Mouse (Mus musculus): Measurements from ENCODE around the gene Nfia.

Gene Nfia

DNA sequence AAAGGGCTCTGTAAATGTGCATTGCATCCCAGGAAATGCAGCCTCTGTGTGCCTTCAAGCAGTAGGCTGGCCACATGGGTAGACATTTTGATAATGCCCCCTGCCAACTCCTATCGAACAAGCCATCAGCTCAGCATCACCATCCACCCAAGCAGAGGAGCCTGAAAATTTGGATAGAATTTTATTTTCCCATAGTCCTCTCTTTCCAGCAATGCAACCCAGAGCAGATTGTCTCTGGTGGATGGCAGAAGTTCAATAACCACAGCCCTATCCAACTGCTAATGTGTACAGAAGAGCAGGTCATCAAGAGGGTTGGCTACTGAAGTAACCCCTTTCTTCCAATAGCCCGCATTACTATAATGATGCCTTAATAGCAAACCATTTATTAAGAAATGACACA, 237.4 kb downstream of the Nfia start:
- DNase-seq = no peak

DNA sequence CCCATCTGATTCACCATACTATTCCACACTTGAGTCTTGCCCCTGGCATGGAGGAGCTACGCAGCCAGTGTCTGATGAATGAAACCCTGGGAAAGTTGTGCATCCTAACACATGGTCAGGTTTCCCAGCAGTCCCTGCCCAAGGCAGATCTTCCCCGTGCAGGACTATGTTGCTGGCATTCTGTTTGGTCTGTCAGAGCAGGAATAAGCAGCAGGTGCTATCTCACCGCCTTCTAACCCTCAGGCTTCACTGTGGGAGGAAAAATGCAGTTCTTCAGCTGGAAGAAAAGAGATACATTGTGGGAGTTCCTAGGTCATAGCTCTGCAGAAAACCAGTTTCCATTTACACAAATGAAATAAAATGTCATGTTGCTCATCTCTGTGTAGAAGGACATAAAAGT, 247.3 kb downstream of the Nfia start:
- DNase-seq = no peak

DNA sequence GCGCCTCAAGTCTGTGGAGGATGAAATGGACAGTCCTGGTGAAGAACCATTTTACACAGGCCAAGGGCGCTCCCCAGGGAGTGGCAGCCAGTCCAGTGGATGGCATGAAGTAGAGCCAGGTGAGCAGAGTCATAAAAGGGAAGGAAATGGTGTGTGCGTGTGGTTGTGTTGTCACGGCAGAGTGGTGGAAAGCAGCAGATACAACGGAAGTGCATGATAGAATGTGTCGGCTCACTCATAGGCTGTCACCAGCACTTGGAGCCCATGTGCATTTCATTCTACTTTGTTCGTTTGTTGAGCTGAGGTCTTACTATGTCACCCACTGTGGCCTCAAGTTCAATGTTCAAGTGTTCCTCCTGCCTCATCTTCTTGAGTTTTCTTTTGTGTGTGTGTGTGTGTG, 248.3 kb downstream of the Nfia start:
- DNase-seq = no peak

DNA sequence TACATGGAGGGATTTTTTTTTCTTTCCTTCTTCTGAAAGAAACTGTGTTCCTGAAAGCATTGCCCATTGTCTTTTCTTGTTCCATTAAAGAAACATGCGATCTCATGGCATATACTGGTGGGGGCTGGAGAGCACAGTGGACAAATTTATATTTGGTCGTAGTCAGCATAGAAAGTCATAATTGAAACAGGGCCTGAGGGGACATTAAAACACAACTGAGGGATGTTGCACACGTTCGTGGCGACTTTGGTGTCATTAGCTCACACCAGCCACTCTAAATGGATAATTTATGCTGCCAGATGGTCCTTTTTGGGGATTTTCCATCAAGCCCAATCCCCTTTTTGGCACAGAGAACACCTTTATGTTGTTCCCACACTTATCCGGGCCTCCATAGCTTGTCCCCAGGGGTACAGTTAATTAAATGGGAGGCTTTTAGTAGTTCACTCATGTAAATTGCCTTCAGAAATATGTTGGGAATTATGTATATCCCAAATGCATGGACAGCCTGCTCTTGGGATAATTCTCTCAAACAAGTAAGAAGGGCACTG, 250.8 kb downstream of the Nfia start:
- no peak for DNase-seq

DNA sequence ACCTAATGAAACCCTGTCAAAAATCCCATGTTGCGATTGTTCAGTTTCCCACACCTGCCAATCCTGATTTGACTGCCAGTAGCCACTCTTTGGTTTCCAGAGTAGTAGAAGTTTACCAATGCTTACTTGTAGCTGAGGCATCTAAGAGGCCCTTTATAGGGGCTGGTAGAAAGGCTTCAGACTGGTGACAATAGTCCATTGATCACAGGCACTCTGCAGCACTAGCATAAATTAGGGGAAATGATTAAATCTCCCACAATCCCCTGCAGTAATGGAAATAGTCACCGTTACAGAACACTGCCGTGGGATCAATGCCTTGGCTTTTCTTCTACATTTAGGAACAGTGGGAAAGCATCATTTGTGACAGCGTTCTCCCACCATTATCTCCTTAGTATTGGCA, 254.9 kb downstream of the Nfia start:
- no peak for DNase-seq

DNA sequence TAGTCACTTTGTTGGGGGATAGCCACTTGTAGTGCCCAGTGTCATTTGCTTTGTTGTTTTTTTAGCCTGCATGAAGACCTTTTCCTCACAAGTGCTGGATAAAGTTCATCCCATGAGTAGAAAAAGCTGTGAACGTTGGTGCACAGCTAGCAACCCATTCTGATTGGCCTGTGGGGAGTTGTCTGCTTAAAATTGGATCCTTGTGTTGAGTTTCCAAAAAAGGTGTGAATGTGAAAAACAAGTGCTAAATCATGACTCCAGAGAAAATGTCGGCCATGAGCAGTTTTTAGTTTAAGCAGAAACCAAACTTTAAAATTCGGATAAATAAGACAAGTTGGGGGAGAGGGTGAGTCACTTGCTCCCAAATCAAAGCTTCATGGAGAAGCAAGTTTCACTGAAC, 259.3 kb downstream of the Nfia start:
- no peak for DNase-seq

DNA sequence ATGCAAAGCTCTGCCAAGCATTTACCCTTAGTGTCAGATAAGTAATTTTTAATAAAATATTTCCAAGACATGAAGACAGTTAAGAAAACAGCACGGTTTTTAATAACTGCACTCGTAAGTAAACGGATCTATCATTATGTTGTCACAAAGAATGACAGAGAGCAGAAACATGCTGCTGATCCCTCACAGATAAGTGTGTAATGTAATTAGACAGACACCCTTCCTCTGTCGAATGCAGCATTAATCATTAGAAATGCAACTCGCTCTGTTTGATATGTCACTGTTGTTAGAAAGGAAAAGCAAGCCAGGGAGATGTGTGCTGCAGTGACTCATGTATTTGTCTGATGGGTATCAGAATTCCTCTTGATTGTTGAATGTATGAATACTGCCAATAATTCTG, 259.8 kb downstream of the Nfia start:
- DNase-seq = no peak

DNA sequence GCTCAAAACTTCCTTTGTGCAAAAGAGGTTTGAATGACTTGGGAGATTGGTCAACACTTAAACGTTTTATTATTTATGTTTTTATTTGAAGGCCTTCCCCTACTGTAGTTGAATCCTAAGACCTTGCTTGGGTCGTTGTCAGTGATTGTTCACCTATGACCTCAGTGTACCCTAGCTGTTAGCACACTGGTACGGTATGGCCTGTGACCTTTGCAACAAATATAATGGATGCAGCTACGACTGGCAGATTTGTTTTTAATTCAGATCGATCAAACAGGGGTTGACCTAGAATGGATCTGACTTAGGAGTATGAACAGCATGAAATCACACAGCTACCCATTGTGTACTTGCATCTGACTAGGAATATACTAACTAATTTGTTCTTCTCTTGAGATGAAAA, 266.6 kb downstream of the Nfia start:
- no peak for DNase-seq

DNA sequence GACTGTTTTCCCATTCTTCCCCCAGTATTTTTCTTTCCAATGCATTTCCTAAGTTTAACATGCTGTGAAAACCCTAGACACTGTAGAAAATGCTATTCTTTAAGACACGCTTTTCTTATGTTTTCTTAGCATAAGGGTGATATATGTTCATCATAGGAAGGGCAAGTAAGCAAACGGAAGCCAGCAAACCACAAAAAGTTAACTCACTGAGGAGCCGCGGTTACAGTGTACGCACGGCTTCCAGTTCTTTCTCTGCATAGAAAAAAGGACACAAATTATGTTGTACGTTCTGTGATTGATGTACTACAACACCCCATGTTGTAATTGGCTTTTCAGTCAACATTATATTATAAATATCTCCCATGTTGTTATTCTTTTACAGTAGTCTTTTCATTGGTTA, 267.6 kb downstream of the Nfia start:
- DNase-seq = no peak

DNA sequence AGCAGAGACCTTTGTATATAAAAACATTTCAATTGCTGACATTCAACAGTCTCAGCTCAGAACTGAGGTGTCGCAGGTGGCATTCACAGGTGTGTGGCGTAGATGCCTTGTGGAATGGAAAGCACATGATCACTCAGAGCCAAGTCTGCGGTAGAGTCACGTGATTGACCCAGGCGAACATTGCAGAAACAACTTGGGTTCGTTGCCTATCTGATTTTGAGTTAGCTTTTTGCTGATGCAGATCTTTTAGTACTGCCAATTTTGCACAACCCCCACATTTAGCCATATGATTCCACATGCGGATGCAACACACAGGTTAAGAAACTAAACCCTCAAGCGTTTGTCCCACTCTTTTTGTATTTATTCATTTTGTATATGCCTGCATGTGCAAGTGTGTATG, 272.1 kb downstream of the Nfia start:
- DNase-seq = no peak

DNA sequence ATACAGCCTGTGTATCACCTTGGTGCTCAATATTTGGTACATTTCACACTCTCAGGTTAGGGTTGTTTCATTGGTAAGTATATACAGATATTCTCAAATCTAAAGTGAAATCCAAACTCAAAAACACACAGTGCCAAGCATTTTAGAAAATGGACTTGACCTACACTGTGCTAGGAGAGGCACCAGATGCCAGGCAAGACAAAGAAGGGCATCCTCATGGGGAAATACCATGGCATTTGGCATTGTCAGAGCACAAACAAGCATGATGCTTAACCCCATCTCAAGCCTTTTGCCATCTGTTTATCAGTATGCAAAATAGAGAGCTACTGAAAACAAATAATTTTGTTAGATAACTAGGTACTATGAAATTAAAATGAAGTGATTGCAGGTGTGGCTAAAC, 274.8 kb downstream of the Nfia start:
- peak; percentile 46 to 62 for DNase-seq

DNA sequence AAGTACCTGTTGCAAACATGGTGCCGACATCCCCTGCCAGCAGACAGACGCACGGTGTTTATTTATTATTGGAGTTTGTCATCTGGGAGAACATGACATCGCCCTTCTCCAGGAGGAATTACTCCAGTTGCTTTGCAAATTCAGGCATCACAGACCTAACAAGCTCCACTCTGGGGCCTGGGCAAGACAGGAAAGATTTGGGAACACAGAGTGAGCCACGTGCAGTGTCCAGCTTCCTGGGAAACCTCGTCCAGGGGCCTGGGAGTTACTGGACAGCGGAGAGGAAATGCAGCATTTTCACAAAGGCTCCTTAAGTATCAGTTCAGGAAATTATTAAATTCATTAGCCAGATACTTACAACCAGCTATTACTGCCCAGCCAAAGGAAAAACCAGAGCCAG, 277.1 kb downstream of the Nfia start:
- DNase-seq = no peak

DNA sequence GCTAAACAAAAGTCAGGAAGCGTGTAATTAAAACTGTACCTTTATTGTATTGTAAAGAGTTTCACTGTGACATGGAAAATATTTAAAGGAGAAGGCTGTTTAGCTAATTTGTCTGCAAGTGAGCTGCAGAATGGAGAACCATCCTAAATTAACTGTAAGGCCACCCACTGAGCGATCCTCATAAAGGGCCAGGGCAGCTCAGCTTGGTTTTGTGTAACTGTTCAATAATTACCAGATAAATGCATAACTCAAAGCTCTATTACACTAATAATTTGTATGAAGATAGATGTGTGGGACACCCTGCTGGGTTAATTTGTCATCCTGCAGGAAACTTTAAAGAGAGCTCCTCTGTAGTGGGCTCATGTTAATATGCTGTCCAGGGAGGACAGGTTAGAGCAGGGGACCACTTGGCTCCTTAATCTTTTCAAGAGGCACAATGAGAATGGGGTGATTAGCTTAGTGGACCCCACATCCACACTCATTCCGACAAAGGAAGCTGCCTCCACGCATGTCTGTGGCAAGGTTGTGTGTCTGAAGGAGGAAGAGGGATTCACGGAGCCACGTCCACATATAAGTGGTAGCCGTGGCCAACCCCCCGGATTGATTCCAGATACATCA, 277.6 kb downstream of the Nfia start:
- no peak for DNase-seq

DNA sequence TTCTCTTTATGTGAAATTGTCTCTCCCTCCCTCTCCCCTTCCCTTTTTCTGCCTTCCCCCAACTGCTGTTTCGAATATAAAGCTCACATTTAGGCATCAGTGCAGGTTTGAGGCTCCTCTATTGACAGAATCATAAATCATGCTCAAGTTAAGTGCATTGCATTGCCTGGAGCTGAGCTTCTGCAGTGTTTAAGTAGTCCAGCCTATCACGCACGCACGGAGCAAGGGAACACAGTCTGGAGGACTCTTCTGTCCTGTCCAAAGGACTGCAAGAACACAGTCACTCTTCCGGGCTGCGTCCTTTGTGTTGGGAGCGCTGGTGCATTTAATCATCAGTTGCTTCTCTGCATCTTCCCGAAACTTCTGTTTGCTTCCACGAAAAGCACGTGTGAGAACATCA, 278.2 kb downstream of the Nfia start:
- no peak for DNase-seq

DNA sequence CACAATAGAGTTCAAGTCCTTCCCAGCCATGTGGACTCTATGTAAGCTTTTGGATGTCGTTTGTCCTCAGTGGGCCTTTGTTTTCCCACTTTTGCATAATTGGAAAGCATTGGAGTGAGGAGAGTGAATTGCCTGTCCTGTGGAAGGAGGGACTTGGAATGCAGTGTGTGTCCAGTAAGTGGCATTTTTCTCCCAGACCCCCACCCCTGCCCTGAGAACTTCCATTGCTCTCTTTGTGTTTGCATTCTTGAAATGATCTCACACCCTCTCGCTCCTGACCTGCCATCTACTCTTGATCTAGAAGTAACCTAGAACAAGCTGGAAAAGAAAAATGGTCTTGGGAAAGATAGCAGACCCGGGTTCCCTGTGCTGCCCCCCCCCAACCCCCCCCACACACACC, 278.8 kb downstream of the Nfia start:
- no peak for DNase-seq

DNA sequence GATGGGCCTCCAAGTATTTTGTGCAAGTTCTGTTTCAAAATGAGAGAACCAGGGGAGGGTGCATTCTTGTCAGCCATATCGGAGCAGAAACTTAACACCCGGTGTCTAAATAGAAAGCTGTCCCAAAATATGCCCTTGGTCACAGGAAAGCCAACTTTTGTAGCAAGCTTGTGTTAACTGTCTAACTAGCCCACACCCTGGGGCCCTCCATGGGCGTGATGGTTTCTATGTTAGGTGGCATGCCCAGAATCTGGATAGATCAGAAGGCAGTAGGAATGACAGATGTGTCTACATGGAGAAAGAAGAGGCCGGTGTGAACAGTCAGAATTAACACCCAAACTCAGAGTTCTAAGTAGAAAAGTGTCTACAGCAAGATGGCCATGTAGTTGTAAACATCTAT, 282.5 kb downstream of the Nfia start:
- DNase-seq = no peak

DNA sequence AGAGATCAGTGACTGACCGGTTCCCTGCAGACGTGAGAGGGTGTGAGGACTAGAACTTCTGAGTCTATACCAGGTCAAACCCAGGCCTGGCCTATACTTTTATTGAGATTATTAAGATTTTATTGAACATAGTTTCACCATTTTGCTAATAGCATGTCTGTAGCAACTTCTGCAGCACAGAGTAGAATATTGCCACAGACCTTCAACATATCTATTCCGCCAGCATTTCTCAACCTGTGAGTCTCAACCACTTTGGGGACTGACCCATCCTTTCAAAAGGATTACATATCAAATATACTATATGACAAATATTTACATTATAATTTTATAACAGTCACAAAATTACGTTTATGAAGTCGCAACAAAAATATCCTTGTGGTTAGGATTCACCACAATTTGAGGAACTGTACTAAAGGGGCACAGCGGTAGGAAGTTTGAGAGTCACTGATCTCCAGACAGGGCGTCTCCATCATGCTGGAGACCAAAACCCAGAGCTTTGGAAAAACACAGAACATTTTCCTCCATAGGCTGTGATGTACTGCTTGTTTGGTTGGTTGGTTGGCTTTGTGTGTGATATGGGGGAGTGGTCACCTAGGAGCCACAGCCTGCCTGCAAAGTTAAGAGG, 284.0 kb downstream of the Nfia start:
- no peak for DNase-seq

DNA sequence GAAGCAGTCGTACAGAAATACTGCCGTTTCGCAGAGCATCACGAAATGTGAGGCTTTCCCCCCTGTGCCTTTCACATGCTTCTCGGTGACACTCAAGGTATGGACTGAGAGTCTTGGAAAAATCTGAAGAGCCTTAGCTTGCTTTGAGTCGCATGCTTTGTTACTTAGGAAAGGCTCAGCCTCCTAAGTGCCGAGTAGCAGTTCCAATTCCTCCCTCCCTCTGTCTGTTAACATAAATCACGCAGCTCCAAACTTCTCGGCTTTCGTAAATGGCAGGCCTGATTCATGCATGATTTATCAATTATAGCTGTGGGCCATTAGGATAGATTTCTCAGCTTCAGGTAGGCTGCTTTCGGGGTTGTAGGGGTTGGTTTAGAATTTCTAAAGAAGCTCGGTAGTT, 284.7 kb downstream of the Nfia start:
- DNase-seq = no peak

DNA sequence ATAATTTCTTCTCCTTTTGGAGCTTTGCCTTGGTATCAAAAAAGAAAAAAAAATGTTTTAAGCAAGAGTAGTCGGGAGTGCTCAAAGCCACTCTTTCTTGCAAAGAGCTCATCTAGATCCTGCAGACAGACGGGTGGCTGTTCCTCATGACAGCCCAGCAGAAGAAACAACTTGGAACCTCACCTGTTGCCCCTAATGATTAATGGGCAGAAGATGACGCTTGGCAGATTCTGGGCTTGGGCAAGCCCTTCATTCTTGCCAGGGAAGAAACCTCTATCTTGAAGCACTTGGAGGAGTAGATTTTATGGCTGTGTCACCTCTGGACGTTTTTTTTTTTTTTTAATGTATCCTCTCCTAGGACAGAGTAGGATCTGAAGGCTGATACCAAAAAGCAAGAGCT, 285.2 kb downstream of the Nfia start:
- no peak for DNase-seq

DNA sequence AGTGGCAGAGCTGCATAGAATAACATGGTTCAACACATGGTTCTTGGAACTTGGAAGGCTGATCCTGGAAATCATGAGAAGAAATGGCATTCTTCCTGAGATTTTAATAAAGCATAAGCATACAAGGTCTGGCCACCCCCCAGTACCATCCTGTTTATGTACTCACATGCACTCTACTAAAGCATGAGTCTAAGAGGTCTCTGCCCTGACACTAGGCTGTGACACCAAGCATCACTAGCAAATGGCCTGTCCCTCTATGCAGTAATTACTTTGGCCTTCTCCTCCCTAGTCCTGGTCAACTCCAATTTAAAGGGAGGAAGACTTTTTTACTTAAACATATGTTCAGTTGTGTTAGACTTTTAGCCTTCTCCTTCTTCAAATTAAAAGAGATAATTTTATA, 285.6 kb downstream of the Nfia start:
- DNase-seq = no peak

DNA sequence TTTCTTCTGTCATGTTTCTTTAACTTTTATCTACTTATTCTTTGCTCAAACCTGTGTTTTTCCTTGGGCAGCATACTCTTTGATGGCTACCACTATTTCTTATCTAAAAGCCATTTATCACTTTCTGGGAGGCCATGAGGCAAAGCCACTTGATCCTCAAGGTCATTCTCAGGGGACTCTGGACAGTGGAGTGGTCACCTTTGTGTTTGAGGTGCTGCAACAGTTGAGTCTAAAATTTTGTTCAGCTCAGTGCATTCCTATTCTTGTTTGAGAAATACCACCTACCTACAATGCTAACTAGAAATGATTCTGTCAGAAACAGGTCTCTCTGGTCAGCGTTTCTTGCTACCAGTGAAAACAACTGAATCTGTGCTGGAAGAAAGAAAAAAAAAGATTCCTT, 288.1 kb downstream of the Nfia start:
- DNase-seq = no peak

DNA sequence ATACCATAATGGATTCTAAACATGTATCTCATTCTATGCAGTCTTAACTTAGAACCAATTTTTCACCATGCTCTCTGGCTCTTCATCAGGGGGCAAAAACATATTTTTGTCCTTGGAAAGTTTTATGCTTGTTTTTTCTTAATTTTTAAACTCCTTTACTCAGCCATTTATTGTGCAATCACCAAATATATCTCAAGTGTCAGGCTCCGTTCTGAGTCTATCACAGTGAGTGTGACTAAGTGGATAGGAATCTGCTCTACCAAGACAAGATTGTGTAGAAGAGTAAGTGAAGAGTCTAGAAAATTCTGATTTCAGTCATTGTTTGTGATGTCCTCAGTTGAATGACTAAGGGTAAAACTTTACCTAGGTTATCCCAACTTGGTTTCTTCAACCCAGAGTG, 288.6 kb downstream of the Nfia start:
- no peak for DNase-seq

DNA sequence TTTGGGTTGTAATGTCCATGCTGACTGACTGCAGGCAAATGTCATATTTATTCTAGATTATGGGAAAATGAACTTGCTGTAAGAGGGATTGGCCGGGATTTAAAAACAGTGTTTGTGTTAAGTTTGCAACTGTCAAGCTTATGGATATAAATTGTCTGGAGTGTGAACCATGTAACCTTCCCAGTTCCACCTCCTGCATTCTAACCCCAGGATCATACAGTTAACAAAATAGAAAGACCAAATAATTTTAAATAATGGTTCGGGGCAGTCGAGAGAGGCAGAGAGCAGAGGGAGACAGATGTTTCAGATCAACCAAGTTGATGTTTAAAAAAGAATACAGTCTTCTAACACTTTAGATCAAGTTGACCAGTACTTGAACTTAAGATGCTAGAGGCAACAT, 290.7 kb downstream of the Nfia start:
- DNase-seq = no peak

DNA sequence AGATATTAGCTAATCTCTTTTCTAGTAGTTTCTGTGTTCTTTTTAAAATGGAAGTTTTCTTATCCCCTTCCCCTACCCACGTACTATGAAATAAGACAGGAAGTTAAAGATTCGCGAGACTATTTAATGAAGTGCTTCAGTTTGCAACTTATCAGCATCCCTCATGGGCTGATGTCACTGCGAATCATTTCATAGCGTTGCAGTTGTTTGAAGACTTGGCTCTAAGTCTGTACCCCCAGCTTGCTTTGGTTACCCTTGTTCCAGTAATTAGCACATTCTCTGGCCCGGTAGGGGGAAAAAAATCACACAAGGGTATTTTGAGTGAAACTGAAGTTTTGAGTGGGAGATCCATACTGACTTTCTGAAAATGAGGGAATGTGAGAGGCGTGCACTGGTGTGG, 303.6 kb downstream of the Nfia start:
- no peak for DNase-seq

DNA sequence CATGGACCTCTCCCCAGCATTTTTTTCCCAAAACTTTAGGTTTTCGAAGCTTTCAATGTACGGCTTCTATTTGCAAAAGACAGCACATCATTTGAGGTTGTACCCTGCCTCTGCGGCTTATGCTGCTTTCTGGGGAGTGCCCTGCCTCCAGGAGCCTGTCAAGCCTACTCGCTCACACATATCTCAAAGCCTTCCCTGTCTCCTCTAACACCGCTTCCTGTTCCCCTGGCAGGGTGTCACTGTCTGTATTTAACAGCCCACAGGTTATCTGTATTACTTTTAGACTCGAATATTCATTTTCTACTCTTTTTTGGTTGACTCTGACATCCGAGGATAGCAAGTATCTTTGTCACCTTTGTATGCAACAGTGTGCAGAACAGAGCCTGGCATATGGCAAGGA, 304.1 kb downstream of the Nfia start:
- no peak for DNase-seq
